Mouse (Mus musculus): ENCODE measurements around the gene Ttc25.

Ttc25 gene

GRCm38 (mm10) chr11:100544832-100545745 lies at the start of gene Ttc25:
Gene Ttc25, plus strand, starts transcription at chr11:100545607.
- DNase-seq (ENCODE audit: low spot score in 2 of 2), result peak; percentile 71 to 73

GRCm38 (mm10) chr11:100500241-100500640 lies 45.2 kb upstream of the Ttc25 start:
- no peak for DNase-seq (ENCODE audit: low spot score in 2 of 2)

- no peak for DNase-seq (ENCODE audit: low spot score in 2 of 2)
Measured at GRCm38 (mm10) chr11:100500651-100501050, 44.8 kb upstream of the Ttc25 start.

- no peak for DNase-seq (ENCODE audit: low spot score in 2 of 2)
Measured at GRCm38 (mm10) chr11:100501321-100501720, 44.1 kb upstream of the Ttc25 start.

- no peak for DNase-seq (ENCODE audit: low spot score in 2 of 2)
Measured at GRCm38 (mm10) chr11:100504990-100505660, 40.3 kb upstream of the Ttc25 start.

- DNase-seq (ENCODE audit: low spot score in 2 of 2), result no peak
Measured at GRCm38 (mm10) chr11:100505997-100506396, 39.4 kb upstream of the Ttc25 start.

- DNase-seq (ENCODE audit: low spot score in 2 of 2), result no peak
Measured at GRCm38 (mm10) chr11:100510556-100510955, 34.9 kb upstream of the Ttc25 start.

GRCm38 (mm10) chr11:100512384-100512783 lies 33.0 kb upstream of the Ttc25 start:
- DNase-seq (ENCODE audit: low spot score in 2 of 2), result no peak

- DNase-seq (ENCODE audit: low spot score in 2 of 2), result no peak
Measured at GRCm38 (mm10) chr11:100513716-100514115, 31.7 kb upstream of the Ttc25 start.

GRCm38 (mm10) chr11:100515061-100515460 lies 30.3 kb upstream of the Ttc25 start:
- no peak for DNase-seq (ENCODE audit: low spot score in 2 of 2)

- DNase-seq (ENCODE audit: low spot score in 2 of 2), result no peak
Measured at GRCm38 (mm10) chr11:100515789-100516188, 29.6 kb upstream of the Ttc25 start.

- no peak for DNase-seq (ENCODE audit: low spot score in 2 of 2)
Measured at GRCm38 (mm10) chr11:100516291-100516690, 29.1 kb upstream of the Ttc25 start.

GRCm38 (mm10) chr11:100518188-100518591 lies 27.2 kb upstream of the Ttc25 start:
- DNase-seq (ENCODE audit: low spot score in 2 of 2), result no peak

- no peak for DNase-seq (ENCODE audit: low spot score in 2 of 2)
Measured at GRCm38 (mm10) chr11:100519188-100519587, 26.2 kb upstream of the Ttc25 start.

- no peak for DNase-seq (ENCODE audit: low spot score in 2 of 2)
Measured at GRCm38 (mm10) chr11:100520838-100521237, 24.6 kb upstream of the Ttc25 start.

- DNase-seq (ENCODE audit: low spot score in 2 of 2), result no peak
Measured at GRCm38 (mm10) chr11:100524358-100524757, 21.0 kb upstream of the Ttc25 start.

- no peak for DNase-seq (ENCODE audit: low spot score in 2 of 2)
Measured at GRCm38 (mm10) chr11:100524987-100525630, 20.3 kb upstream of the Ttc25 start.

- no peak for DNase-seq (ENCODE audit: low spot score in 2 of 2)
Measured at GRCm38 (mm10) chr11:100526052-100526816, 19.2 kb upstream of the Ttc25 start.

- peak; percentile 56 to 58 for DNase-seq (ENCODE audit: low spot score in 2 of 2)
Measured at GRCm38 (mm10) chr11:100527066-100527457, 18.3 kb upstream of the Ttc25 start.

GRCm38 (mm10) chr11:100527458-100528374 lies 17.7 kb upstream of the Ttc25 start, which contains the start of gene Acly:
Gene Acly, minus strand, starts transcription at chr11:100528000.
- DNase-seq (ENCODE audit: low spot score in 2 of 2), result peak; percentile 99

Measured in frontal cortex, postnatal 10 days (tissue).